Mouse (Mus musculus) right cerebral cortex, postnatal 10 days (tissue): ENCODE results near the gene 1810030O07Rik.
"Not testable (repeated sequence)": the region's sequence is repeated elsewhere in the genome, so short reads cannot be mapped to it uniquely, and the experiment has no call there.

Experiments used
- DNase-seq, 2 experiments: peaks; one replicate each; pipeline ENCODE4 v3.0.0; 2021; ENCODE audit warnings: low spot score in 2 of 2

1810030O07Rik gene

GRCm38 (mm10) chrX:12673054-12673775, at the start of gene 1810030O07Rik:
TSS of gene 1810030O07Rik (minus strand) at chrX:12673668.
- peak; percentile 94 to 95 for DNase-seq

DNA sequence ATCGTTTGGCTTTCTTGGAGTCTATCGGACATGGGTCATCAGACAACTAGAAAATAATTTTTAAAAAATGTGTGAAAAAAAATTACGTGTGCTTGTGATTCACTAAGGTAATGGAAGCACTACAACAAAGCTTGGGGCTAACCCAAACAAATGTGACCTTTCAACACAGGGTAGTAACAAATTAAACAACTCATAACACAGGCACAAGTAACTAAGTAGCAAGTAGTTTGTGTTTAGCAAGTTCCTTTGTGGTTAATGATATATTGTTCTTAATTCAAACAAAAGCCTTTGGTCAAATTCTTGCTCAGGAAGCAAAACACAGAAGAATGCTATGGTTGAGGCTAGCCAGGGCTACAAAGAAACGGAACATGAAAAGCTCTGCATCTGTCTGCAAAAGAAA, 42.6 kb upstream of the 1810030O07Rik start:
- no peak for DNase-seq

- no peak for DNase-seq
Observed at GRCm38 (mm10) chrX:12713796-12714195, 40.3 kb upstream of the 1810030O07Rik start.

DNA sequence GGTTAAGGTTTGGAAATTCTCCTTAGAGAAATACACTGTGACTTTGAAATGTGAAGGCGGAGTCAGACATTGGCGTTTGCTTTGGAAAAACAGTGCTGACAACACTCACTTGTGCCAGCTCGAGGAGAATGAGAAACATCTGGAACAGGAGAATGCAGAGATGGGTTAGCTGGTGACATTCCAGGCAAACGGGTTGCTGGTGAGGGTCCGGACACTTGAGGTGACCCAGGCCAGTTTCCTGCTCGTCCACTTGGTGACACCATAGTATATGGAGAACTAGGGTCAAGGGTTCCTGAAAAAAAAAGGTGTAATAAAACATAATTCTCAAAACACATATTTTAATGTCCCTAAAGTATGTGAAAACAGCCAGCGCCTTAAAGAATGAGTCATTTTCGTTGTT, 13.4 kb upstream of the 1810030O07Rik start:
- no peak for DNase-seq

DNA sequence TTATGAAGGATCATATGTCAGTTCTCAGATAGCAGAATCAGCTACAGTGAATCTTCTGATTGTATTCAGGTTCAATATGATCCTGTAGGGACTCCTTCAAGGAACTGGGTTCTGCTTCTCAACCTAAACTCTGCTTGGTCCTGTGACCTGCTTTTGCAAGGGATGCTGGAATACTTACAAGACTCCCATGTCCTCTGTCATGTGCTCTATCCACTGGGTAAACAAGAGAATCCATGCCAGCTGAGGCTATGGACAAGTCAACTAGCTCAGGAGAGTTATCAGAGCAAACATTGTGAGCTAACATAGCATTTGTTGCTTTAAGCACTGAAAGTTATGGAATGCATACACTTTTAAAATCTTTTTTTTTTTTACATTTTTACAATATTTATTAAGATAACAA, 12.6 kb upstream of the 1810030O07Rik start:
- no peak for DNase-seq

- peak; percentile 39 to 77 for DNase-seq
Observed at GRCm38 (mm10) chrX:12677396-12677795, 3.9 kb upstream of the 1810030O07Rik start.

GRCm38 (mm10) chrX:12653879-12654278, 19.6 kb downstream of the 1810030O07Rik start:
- DNase-seq = no peak

DNA sequence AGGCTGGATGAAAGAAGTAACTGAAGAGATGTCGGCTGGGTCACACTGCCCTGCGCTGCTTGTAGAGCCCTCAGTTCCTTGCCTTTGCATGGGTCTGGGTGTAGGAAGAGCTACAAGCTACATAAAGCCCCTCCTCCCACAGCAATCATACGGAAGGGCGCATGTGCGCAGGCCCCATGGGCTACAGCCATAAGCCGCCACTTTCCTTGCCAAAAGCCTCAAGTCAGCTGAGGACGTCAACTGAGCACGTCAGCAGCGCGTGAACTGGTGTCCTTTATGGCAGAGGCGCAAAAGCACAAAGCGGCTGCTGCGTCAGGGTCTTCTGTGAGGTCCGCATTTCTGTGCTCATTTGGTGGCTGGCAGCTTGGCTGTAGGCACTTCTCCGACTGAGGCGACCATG, 21.6 kb downstream of the 1810030O07Rik start:
- DNase-seq = no peak

DNA sequence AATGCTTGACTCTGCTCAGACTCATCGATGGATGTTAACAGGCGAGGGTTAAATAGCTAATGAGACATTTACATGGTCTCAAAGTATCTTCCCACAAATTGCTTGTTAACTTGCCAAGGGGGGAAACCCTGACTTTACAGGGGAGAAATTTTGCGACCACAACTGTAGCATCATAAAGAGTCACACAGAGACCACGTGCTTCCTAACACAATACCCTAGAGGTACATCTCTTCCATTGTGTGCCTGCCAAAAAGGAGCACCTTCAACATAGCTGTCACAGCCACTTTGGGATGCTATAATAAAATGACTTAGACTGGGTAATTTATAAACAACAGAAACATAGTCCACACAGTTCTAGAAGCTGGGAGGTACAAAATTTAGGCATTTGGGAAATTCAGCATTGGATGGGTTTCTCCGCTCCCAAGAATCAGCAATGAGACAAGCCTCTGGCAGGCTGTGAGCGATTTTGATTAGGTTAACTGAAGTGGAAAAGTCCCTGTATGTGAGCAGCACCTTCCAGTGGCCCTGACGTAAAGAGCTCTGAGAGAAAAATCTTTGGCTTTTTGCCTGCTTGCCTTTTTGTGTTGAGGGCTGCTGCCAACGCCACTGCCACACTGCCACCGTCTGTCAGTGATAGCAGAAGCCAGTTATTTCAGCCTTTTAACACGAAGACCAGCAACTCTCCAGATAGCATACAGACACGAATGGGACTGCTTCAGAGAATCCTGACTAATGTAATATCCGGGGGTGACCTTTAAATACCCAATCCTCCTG, 27.8 kb downstream of the 1810030O07Rik start:
- peak; percentile 30 to 35 for DNase-seq

DNA sequence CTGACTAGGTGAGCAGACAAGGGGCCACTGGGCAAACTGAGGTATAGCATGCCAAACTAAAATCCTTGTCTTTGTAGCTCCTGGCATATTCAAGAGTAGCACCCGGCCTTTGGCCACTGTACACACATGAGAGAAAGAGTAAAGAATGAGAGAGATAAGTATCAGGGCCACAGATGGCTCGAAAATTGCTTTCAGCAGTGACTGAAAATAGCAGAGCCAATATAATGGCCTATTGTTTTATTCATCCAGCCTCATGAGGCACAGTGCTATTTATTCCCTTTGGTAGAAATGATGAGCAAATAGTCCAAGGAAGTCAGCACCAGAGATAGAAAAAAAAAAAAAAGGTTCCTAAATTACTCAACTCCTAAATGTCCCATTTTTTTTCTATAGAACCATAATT, 28.5 kb downstream of the 1810030O07Rik start:
- no peak for DNase-seq

DNA sequence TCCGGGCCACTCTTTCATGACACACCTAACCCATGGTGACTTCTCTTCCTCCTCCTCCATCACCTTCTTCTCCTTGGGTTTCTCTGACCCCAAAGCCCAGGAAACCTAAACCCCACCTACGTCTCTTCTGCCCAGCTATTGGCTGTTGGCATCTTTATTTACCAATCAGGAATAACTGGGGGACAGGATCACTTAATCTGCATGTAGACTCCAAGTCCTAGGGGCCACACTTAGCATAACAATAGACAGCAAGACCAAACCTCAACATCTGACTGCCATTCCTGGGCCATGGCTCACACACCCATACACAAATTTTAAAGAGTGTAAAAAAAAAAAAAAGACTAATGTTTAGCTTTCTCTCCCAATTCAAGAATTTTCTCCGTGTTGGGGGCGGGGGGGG, 48.3 kb downstream of the 1810030O07Rik start:
- DNase-seq = no peak

DNA sequence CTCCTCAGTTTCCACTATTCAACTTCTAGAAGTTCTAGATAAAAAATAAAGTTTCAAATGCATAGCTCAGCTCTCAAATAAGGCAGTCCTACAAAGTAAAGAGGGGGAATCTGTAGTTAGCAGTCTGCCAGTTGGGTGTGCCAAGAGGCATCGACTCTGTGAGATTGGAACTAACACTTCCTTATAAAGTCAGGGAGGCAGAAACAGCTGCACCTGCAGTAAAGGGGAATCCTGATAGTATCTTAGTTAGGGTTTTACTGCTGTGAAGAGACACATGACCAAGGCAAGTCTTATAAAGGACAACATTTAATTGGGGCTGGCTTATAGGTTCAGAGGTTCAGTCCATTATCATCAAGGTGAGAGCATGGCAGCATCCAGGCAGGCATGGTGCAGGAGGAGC, 61.1 kb downstream of the 1810030O07Rik start:
- not testable (repeated sequence) for DNase-seq

DNA sequence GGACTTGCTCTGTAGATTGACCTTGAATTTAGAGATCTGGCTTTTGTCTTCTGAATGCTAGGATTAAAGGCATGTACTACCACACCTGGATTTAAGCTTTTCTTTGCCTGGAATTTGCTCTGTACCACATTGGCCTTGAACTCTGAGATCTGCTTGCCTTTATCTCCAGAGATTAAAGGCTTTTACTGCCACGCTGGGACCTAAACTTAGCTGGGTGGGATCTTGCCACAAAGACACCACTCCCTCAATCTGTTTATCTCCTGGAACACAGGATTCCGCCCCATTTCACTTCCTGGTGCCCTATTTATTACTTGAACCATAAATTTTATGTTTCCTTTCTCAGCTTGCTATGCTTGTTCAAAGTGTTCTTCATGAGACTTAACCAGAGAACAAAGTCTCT, 62.3 kb downstream of the 1810030O07Rik start:
- DNase-seq = no peak

- not testable (repeated sequence) for DNase-seq
Observed at GRCm38 (mm10) chrX:12610541-12610940, 62.9 kb downstream of the 1810030O07Rik start.
